Mouse (Mus musculus) embryo, embryonic 10.5 days (tissue): Measurements from ENCODE around the gene Snx29.
"Not testable (repeated sequence)": the region's sequence is repeated elsewhere in the genome, so short reads cannot be mapped to it uniquely, and the experiment has no call there.

Experiments
- DNase-seq: peaks from one replicate; pipeline ENCODE4 v3.0.0-alpha.2; 2015; ENCODE audit warnings: low spot score

The Snx29 gene

GRCm38 (mm10) chr16:11322409-11323323 is at the start of gene Snx29:
Gene Snx29, plus strand, starts transcription at chr16:11322908.
- DNase-seq: peak; percentile 95

- DNase-seq: no peak
These were observed 45.8 kb upstream of the Snx29 start for GRCm38 (mm10) chr16:11276888-11277287.

- no peak for DNase-seq
These were observed 43.9 kb upstream of the Snx29 start for GRCm38 (mm10) chr16:11278778-11279177.

- no peak for DNase-seq
These were observed 40.0 kb upstream of the Snx29 start for GRCm38 (mm10) chr16:11282655-11283232.

- DNase-seq: no peak
These were observed 37.8 kb upstream of the Snx29 start for GRCm38 (mm10) chr16:11284881-11285280.

- no peak for DNase-seq
These were observed 36.8 kb upstream of the Snx29 start for GRCm38 (mm10) chr16:11285949-11286348.

GRCm38 (mm10) chr16:11288873-11289272 is 33.8 kb upstream of the Snx29 start:
- not testable (repeated sequence) for DNase-seq

- DNase-seq: not testable (repeated sequence)
These were observed 27.1 kb upstream of the Snx29 start for GRCm38 (mm10) chr16:11295583-11295982.

- not testable (repeated sequence) for DNase-seq
These were observed 25.0 kb upstream of the Snx29 start for GRCm38 (mm10) chr16:11297700-11298099.

GRCm38 (mm10) chr16:11303741-11304140 is 19.0 kb upstream of the Snx29 start:
- no peak for DNase-seq

GRCm38 (mm10) chr16:11305531-11305930 is 17.2 kb upstream of the Snx29 start:
- no peak for DNase-seq

- DNase-seq: no peak
These were observed 9.2 kb upstream of the Snx29 start, which contains the start of gene Tnfrsf17 for GRCm38 (mm10) chr16:11313512-11313911. Gene Tnfrsf17, plus strand, starts transcription at chr16:11313812.

- no peak for DNase-seq
These were observed 6.9 kb upstream of the Snx29 start for GRCm38 (mm10) chr16:11315786-11316320.

- DNase-seq: no peak
These were observed 6.0 kb upstream of the Snx29 start for GRCm38 (mm10) chr16:11316748-11317147.

- peak; percentile 51 for DNase-seq
These were observed 5.4 kb upstream of the Snx29 start for GRCm38 (mm10) chr16:11317324-11317723.

GRCm38 (mm10) chr16:11323324-11324051 is 780 bp downstream of the Snx29 start:
- no peak for DNase-seq

GRCm38 (mm10) chr16:11330081-11330800 is 7.5 kb downstream of the Snx29 start:
- no peak for DNase-seq

- no peak for DNase-seq
These were observed 8.3 kb downstream of the Snx29 start for GRCm38 (mm10) chr16:11331030-11331429.

GRCm38 (mm10) chr16:11343292-11343815 is 20.6 kb downstream of the Snx29 start:
- no peak for DNase-seq

- DNase-seq: no peak
These were observed 29.2 kb downstream of the Snx29 start for GRCm38 (mm10) chr16:11351903-11352302.

- no peak for DNase-seq
These were observed 36.5 kb downstream of the Snx29 start for GRCm38 (mm10) chr16:11359173-11359572.
